Mouse (Mus musculus): ENCODE data around the gene Gm5580.
"Not testable (repeated sequence)": the region's sequence is repeated elsewhere in the genome, so short reads cannot be mapped to it uniquely, and the experiment has no call there.

Gene Gm5580

GRCm38 (mm10) chr6:116550841-116551240 is at the start of gene Gm5580:
Gene Gm5580, plus strand, starts transcription at chr6:116551141.
- not testable (repeated sequence) for DNase-seq (ENCODE audit: low spot score)

GRCm38 (mm10) chr6:116506302-116507003 is 44.5 kb upstream of the Gm5580 start, which contains the start of gene Olfr212:
Gene Olfr212, plus strand, starts transcription at chr6:116506516.
- not testable (repeated sequence) for DNase-seq (ENCODE audit: low spot score)

DNA sequence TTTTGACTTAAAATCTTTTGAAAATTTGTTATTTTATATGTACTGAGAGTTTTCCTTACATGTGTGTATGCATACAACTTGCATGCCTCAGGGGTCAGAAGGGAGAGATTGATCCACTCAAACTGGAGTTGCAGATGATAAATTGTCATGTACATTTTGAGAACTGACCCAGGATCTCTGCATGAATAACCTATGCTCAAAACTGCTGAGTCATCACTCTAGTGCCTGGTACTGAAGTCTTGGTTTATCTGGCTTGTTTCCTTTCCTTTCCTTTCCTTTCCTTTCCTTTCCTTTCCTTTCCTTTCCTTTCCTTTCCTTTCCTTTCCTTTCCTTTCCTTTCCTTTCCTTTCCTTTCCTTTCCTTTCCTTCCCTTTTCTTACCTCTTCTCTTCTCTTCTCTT is 36.1 kb upstream of the Gm5580 start:
- no peak for DNase-seq (ENCODE audit: low spot score)

GRCm38 (mm10) chr6:116538156-116538555 is 12.8 kb upstream of the Gm5580 start, which contains the start of gene Olfr213:
Gene Olfr213, plus strand, starts transcription at chr6:116538456.
- no peak for DNase-seq (ENCODE audit: low spot score)

DNA sequence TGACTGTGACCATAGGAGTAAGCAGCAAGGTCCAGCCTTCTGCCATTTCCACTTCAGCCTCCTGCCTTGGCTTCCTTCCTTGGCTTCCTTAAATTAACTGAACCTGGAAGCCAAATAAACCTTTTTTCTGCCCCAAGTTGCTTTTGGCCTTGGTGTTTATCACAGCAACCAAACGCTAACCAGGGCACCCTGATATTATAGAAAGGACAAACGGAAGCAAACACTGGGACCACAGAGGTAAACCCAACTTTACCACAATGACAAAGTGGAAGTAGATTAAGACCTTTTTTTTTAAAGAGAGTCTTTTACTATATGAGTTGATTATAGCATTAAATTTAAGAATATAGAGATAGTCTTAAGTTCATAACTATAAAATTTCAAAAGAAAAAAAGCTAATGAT is 8.4 kb upstream of the Gm5580 start:
- DNase-seq (ENCODE audit: low spot score), result no peak

- no peak for DNase-seq (ENCODE audit: low spot score)
Observed at GRCm38 (mm10) chr6:116553935-116554334, 3.0 kb downstream of the Gm5580 start, which contains the start of gene Olfr214. Gene Olfr214, plus strand, starts transcription at chr6:116554235.

- no peak for DNase-seq (ENCODE audit: low spot score)
Observed at GRCm38 (mm10) chr6:116554952-116555351, 4.0 kb downstream of the Gm5580 start.

DNA sequence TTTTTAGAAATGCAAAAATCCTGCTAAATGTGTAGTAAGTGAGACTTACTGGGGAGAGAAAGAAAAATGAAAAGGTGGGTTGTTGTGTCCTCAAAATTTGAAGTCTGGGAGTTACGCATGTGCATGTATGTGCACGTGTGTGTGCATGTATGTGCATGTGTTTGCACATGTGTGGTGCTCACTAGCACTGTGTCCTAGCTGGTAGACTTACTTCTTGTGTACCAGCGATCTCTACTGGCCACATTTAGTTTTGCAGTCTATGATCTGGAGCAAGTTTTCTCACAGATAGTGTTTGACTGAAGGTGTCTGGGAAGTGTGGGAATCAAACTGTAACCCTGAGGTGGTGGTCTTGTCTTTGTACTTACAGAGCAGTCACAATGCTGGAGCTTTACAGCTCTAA is 18.9 kb downstream of the Gm5580 start:
- DNase-seq (ENCODE audit: low spot score), result no peak

- DNase-seq (ENCODE audit: low spot score), result no peak
Observed at GRCm38 (mm10) chr6:116584095-116584494, 33.2 kb downstream of the Gm5580 start, which contains the start of gene Olfr215. Gene Olfr215, minus strand, starts transcription at chr6:116584195.

- not testable (repeated sequence) for DNase-seq (ENCODE audit: low spot score)
Observed at GRCm38 (mm10) chr6:116600969-116601368, 50.0 kb downstream of the Gm5580 start.

Data from ovary, postnatal 10 days (tissue).